Mouse (Mus musculus) brain, embryonic 14.5 days (tissue): ENCODE data around the gene Ero1l.

ENCODE experiments used
- CTCF ChIP-seq: fragments of 200-500 bp; IDR thresholded peaks from 2 replicates; pipeline ENCODE4 v1.5.1; 2012; ENCODE audit warnings: inconsistent platforms, mild to moderate bottlenecking, moderate library complexity, borderline replicate concordance; ENCODE audit not compliant: insufficient read depth, insufficient read length; ENCODE audit errors: extremely low read depth
- POLR2A ChIP-seq: fragments of 200-500 bp; IDR thresholded peaks from 2 replicates; pipeline ENCODE4 v1.6.1; 2012; ENCODE audit warnings: mild to moderate bottlenecking, inconsistent platforms, borderline replicate concordance; ENCODE audit not compliant: poor library complexity, insufficient read depth, insufficient read length, severe bottlenecking; ENCODE audit errors: extremely low read depth

- no peak for TF ChIP-seq CTCF
- no peak for TF ChIP-seq POLR2A
These were observed 42.8 kb downstream of the Ero1l start for GRCm38 (mm10) chr14:45275816-45276215.
